Mouse (Mus musculus): ENCODE data around the gene Vangl1.

Vangl1 gene

GRCm38 (mm10) chr3:102143536-102143935 lies 61.0 kb downstream of the Vangl1 start:
- no peak for DNase-seq (ENCODE audit: low read depth, low spot score)

GRCm38 (mm10) chr3:102142947-102143346 lies 61.5 kb downstream of the Vangl1 start:
- DNase-seq (ENCODE audit: low read depth, low spot score), result no peak

DNA sequence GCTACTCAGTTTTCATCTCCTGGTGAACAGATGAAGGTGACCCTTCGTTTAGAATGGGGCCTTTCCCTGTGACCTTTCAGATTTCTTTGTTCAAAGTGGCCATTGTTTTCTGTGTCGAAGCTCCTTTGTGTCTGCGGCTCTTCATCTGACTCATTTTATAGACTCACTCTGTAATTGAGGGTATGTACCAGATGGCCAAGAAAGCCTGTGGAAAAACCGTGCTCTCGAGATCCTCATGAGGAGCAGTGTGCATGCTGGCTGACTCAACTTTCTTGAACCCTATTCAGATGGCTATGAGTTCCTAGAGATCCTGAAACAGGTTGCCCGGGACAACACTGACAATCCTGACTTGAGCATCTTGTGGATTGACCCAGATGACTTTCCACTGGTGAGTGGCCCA lies 62.6 kb downstream of the Vangl1 start:
- DNase-seq (ENCODE audit: low read depth, low spot score), result no peak

DNA sequence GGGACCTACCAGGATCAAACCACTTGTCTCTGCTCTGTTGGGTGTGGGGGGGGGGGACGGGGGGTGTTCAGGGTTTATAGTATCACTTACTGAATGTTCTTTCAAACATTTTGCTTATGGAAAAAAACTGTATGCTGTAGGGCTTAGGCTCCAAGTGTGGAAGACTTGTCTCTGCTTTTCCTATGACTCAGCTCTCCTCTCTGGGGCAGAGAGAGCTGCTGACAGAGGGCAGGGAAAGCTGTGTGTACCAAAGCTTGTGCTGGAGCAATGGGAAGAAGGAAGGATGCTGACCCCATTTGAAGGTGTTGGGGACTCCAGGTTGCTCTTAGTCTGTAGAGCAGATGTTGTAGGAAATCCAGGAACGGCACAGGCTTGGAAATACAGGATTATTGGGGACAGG lies 63.0 kb downstream of the Vangl1 start:
- DNase-seq (ENCODE audit: low read depth, low spot score), result no peak

GRCm38 (mm10) chr3:102140606-102141005 lies 63.9 kb downstream of the Vangl1 start:
- no peak for DNase-seq (ENCODE audit: low read depth, low spot score)

DNA sequence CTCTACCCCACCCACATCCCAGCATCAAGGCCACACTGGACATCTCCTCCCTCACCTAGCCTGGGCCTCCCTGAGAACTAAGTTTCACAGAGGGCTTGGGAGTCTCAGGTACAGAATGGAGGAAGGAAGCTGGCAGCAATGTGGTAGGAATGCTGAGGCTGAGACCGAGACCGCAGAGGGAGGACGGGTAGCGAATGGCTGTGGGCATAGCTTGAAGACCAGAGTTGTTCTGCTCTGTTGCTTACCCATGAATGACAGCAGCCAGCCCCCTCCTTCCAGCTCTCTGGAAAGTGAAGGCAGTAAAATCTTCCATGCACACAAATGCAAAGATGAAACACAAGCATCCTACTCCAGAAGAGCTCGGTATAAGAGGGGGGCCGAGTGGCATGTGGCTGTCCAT lies 65.6 kb downstream of the Vangl1 start:
- DNase-seq (ENCODE audit: low read depth, low spot score), result no peak

- no peak for DNase-seq (ENCODE audit: low read depth, low spot score)
Observed at GRCm38 (mm10) chr3:102137158-102137557, 67.3 kb downstream of the Vangl1 start.

DNA sequence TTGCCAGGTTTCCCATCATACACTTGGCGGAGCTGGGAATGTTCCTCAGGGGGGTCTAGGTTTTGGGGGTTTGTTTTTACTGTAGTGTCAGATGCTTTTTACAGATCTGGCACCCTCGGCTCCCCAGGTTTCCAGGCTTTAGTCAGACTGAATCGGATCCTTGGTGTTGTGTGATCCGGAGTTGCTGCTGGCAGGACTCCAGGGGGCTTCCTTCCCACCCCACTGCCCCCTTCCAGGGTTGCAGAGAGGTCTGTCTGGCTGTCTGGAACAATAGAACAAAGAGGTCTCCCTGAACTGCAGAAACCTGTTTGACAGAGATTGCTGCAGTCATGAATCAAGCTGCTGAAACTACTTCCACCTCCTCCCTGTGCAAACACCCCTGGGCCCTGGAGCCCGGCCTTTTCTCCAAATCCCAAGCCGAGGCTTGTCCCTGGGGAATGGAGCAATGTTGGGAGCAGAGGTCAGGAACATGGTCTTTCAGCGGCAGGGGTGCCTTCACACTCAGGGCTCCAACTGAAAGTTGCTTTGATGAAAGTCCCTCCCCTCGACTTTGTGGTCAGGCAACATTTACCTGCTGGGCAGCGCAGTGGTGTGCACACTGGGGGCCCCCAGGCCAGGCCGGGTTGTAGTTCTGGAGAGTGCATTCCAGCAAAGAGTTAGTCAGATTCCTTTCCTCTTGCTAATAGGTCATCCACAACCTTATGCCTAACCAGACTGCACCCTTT lies 68.9 kb downstream of the Vangl1 start:
- no peak for DNase-seq (ENCODE audit: low read depth, low spot score)

DNA sequence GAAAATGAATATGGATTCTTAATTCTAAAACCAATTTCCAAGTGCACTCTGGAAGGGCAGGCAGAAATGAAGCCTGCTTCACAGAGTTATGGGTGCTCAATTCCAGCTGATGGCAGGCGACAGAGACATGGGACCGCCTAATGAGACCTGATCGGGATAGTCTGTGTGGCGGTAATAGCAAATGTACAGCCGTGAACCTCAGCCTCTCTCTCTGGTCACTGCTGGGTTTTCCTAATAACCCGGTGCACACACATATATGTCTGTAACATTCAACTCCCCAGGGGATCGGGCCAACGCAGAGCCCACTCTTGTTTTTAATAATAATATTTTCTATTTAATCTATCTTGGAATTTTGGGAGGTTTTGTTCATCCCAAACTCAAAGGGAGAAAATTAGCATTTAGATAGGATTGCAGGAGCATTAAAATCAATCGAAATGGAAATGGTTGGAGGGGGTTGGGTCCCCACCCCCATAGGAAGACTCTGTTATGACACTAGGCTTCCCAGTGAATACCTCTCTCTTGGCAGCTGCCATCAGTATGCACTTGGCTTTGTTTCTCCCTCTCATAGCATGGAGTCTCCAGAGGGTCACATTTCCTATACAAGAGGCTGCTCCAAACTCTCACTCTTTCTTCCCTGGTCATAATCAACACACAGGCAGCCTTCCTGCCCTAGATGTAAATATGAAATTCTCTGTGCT lies 72.7 kb downstream of the Vangl1 start:
- no peak for DNase-seq (ENCODE audit: low read depth, low spot score)

- no peak for DNase-seq (ENCODE audit: low read depth, low spot score)
Observed at GRCm38 (mm10) chr3:102130478-102130877, 74.0 kb downstream of the Vangl1 start.

- DNase-seq (ENCODE audit: low read depth, low spot score), result no peak
Observed at GRCm38 (mm10) chr3:102128242-102128641, 76.3 kb downstream of the Vangl1 start.

GRCm38 (mm10) chr3:102127114-102127513 lies 77.4 kb downstream of the Vangl1 start:
- no peak for DNase-seq (ENCODE audit: low read depth, low spot score)

DNA sequence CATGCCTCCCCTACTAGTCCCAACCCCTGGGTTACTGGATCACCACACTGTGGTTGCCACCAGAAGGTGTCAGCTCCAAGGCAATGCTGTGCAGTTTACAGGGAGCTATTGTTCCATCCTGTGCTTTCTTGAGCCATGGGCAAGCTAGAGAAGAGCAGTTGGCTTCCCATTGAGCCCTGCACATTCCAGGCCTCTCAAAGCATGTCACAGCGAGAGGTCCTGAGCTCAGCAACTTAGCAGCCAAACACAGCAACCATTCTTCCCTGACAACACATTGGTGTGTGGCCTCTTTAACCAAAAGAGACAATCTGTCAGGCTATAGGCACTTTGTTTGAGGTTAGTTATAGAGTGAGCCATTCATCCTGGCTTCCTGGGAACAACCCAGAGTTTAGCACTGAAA lies 78.9 kb downstream of the Vangl1 start:
- no peak for DNase-seq (ENCODE audit: low read depth, low spot score)

DNA sequence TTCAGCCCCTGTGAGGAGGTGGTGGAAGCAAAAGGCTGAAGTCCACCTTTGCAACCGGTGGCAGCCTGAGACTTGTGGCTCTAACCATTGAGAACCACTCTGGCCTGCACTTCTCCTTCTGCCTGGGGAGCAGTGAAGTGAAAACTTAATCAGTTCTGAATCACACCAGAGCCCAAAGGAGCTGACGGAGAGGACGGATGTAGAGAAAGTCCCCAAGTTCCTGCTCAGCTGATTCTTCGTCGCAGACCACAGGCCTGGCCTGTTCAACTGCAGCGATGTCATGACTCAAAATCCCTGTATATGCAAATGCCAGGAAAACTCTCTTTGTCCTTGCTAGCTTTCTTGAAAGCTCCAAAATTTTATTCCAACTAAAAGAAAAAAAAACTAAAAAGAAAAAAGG lies 80.8 kb downstream of the Vangl1 start:
- DNase-seq (ENCODE audit: low read depth, low spot score), result no peak

DNA sequence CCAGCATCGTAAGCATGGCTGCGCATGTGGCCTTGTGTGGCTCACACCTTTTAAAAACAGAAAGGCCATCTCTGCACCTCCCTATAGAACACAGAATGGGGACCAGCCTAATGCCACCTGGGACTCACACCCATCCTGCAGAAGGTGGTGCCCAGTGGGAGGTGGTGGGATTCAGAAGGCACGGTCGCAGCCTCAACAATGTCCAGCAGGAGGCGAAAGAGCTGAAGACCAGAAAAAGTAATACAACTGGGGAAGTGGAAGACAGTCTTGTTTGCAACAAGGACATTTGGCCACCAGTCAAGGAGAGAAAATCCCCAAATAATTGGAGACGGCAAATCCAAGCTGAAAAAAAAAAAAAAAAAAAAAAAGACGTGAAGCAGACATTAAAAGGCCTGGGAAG lies 82.4 kb downstream of the Vangl1 start:
- DNase-seq (ENCODE audit: low read depth, low spot score), result no peak

DNA sequence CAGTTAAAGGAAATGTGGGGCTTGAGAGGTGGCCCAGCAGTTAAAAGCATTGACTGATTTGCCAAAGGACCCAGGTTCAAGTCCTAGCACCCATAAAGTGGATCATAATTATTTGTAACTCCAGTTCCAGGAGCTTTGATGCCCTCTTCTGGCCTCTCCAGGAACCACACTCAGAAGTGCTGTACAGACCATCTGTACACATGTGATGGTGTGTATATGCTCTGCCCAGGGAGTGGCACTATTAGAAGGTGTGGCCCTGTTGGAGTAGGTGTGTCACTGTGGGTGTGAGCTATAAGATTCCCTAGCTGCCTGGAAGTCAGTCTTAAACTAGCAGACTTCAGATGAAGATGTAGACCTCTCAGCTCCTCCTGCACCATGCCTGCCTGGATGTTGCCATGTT lies 83.5 kb downstream of the Vangl1 start:
- no peak for DNase-seq (ENCODE audit: low read depth, low spot score)

GRCm38 (mm10) chr3:102111979-102112599 lies 92.4 kb downstream of the Vangl1 start:
- no peak for DNase-seq (ENCODE audit: low read depth, low spot score)

- DNase-seq (ENCODE audit: low read depth, low spot score), result no peak
Observed at GRCm38 (mm10) chr3:102108201-102108600, 96.3 kb downstream of the Vangl1 start.

DNA sequence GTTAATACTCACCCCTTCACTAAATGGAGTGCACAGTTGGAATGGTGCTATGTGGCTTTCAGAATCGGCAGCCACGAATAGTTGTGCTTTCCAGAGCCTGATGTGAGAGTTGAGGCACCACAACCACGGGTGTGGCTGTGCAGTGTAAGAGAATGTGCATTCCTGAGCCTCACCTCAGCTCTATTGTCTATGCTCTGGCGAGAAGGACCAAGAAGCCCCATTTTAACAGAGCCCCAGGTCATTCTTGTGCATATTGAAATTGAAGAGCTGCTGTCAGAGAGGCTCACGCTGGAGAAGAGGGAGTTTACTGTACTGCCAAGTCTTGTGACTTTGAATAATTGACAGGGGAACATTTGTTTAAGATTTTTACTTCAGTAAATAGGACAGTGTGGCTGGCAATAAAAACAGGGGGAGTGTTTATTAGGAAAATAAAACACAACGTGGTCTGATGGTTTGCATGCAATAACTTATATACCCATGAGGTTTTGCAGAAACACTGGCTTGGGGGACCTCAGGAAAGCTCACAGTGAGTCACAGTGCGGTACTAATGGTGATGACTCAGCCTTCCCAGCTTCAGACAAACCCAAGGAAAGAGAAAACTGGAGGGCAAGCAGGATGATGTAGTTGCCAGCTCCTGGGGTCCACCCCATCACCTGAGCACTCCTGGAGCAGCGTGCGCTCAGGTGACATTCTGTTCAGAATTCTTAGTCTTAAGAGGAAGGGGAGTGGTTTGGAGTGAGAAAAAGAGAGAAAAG lies 100.5 kb downstream of the Vangl1 start:
- no peak for DNase-seq (ENCODE audit: low read depth, low spot score)

All from retina, postnatal 7 days (tissue).